Mouse (Mus musculus) bone marrow macrophage, adult 2 months (primary cell): ENCODE data around the gene Ntrk3.

ENCODE experiments used
- CTCF ChIP-seq: IDR thresholded peaks from 2 replicates; pipeline ENCODE4 v1.5.1; 2012; ENCODE audit warnings: low read depth, mild to moderate bottlenecking, low read length, moderate library complexity
- POLR2A ChIP-seq: IDR thresholded peaks from 2 replicates; pipeline ENCODE4 v1.6.1; 2012; ENCODE audit warnings: mild to moderate bottlenecking, low read depth, low read length, borderline replicate concordance

DNA sequence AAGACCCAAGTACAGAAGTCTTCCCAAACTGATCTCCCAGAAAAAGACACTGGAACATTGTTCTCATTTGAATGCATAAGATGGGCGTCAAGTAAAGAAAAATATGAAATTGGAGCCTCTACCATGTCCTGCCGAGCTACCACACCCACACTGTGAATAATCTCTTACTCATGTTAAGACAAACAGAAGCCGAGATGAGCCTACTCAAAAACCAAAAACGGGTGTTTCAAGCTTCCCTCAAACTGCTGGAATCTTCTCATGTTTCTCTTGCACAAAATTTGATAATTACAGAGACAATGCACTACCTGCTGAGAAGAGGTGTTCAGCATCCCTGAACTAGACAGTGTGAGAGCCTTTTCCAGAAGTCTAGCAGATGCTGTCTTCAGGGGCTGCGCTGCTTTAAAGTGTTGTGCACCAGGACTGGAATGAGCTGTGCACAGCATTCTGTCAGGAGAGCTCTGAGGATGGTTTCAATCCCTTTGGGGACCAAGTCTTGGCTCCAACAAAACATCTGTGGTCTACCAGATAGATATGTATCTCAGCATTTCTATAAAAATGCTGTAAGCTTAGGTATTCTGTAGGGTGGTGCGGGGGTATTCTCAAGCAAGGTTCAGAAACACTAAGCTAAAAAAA lies 69.7 kb downstream of the Ntrk3 start:
- no peak for TF ChIP-seq CTCF
- TF ChIP-seq POLR2A, result no peak
